Mouse (Mus musculus): ENCODE measurements at regions not wholly inside any gene's neighbourhood (a gene's known extent, or its start where the extent isn't known, plus 50 kb on each side); places are given as distances from the start of the nearest gene placed in this dataset.

DNA sequence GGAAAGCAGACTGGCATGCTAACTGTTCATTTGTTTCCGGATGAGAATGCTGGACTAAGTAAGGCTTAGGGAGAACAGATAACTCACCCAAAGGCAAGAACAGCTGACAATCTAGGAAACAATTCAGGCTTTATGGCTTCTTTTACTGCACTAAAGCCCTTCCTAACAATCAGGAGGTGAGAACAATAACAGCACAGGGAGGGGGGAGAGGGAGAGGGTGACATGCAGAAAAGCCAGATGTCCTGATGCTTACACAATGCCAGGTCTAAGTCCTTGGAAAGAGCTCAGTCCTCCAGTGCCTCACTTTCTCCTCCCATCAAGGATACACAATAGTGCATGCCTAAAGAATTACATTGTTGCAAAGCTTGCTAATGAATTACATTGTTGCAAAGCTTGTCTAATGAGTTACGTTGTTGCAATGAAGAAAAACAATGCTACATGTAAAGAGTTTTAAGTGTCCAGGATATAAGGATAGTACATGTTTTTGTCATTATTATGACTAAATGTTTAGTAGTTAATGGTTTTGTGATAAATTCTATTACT, 165.3 kb upstream of the Lrig3 start:
- TF ChIP-seq CTCF (IDR thresholded peaks at IDR 0.05; ENCODE audit: low read depth) = no peak
- TF ChIP-seq EP300 (optimal IDR thresholded peaks at IDR 0.05) = no peak
